Mouse (Mus musculus) heart, embryonic 14.5 days (tissue): ENCODE data around the gene Ralgds. TPM values are rescaled to one million over a fixed set of nuclear protein-coding genes. Genes with fewer than 3 reads are reported as not detected.

ENCODE experiments used
- ATAC-seq: fragments of 200-750 bp; cut with Nextera tagmentation; 2 replicates; pipeline ENCODE4 v1.8.0; 2017; ENCODE audit warnings: low read depth, moderate TSS enrichment; ENCODE audit not compliant: insufficient number of reproducible peaks, insufficient read depth, low FRiP score
- H3K27ac ChIP-seq, 2 experiments: fragments of 200-500 bp in 1 of 2; fragments of 300-500 bp in 1 of 2; sonication (generic) in 1 of 2; replicated peaks in 1 of 2; 2 replicates each; pipeline ENCODE4 v1.5.1; 2012 to 2014; ENCODE audit warnings: low read depth in 2 of 2, low read length in 2 of 2, control low read depth in 1 of 2, mild to moderate bottlenecking in 1 of 2, mixed read lengths in 1 of 2; ENCODE audit not compliant: control insufficient read depth in 1 of 2, insufficient read depth in 1 of 2
- H3K27me3 ChIP-seq: fragments of 300-500 bp; sonication (generic); 2 replicates; pipeline ENCODE4 v1.6.1; 2014; ENCODE audit warnings: mild to moderate bottlenecking, low read length, control low read depth; ENCODE audit not compliant: control insufficient read depth, insufficient read depth
- H3K36me3 ChIP-seq: fragments of 300-500 bp; sonication (generic); 2 replicates; pipeline ENCODE4 v1.6.1; 2014; ENCODE audit warnings: mild to moderate bottlenecking, control low read depth, low read length, mixed read lengths; ENCODE audit not compliant: control insufficient read depth, insufficient read depth
- H3K4me1 ChIP-seq, 2 experiments: fragments of 200-500 bp in 1 of 2; fragments of 300-500 bp in 1 of 2; sonication (generic) in 1 of 2; 2 replicates each; pipeline ENCODE4 v1.6.1; 2012 to 2014; ENCODE audit warnings: low read length in 2 of 2, control low read depth in 1 of 2, mixed read lengths in 1 of 2; ENCODE audit not compliant: control insufficient read depth in 2 of 2, insufficient read depth in 2 of 2
- H3K4me2 ChIP-seq: fragments of 300-500 bp; sonication (generic); 2 replicates; pipeline ENCODE4 v1.6.1; 2014; ENCODE audit warnings: mild to moderate bottlenecking, low read length
- H3K4me3 ChIP-seq, 2 experiments: fragments of 200-500 bp in 1 of 2; fragments of 300-500 bp in 1 of 2; sonication (generic) in 1 of 2; 2 replicates each; pipeline ENCODE4 v1.5.1; 2012 to 2014; ENCODE audit warnings: low read length in 2 of 2, mild to moderate bottlenecking in 2 of 2, control low read depth in 1 of 2, low read depth in 1 of 2, moderate library complexity in 1 of 2; ENCODE audit not compliant: control insufficient read depth in 1 of 2, insufficient read depth in 1 of 2
- H3K9ac ChIP-seq: fragments of 300-500 bp; sonication (generic); 2 replicates; pipeline ENCODE4 v1.6.1; 2014; ENCODE audit warnings: mild to moderate bottlenecking, low read length
- H3K9me3 ChIP-seq: fragments of 300-500 bp; sonication (generic); 2 replicates; pipeline ENCODE4 v1.6.1; 2016; ENCODE audit warnings: low read length, control low read depth; ENCODE audit not compliant: control insufficient read depth
- WGBS: fragments of 180-500 bp; shearing (Covaris S2); extraction: QIAGEN DNeasy Blood & Tissue Kit; methylation state at CpG from one replicate; pipeline ENCODE4 v1.1.7; 2014; 5-methylcytosine and 5-hydroxymethylcytosine counted together
- polyA plus RNA-seq: library from polyadenylated mRNA; unstranded; fragments of >200 nt; fragmentation: Nextera tagmentation; extraction: Ambion mirVana; gene quantifications from 2 replicates; pipeline ENCODE4 v1.2.1, GENCODE M21; 2014

Gene Ralgds
- polyA plus RNA-seq, 1 experiment from 2014 or later, result 21.1 TPM

GRCm38 (mm10) chr2:28522166-28522565, 9.2 kb downstream of the Ralgds start:
- Histone ChIP-seq H3K27ac (no peak overlapping the region), H3K36me3 (no peaks in the 10 kb centered on the region), H3K9me3 (no peaks in the 10 kb centered on the region), H3K4me2 (no peak overlapping the region), H3K9ac (no peak overlapping the region), H3K4me1 (peaks cover 29 to 32% of the 10 kb centered on the region in 2 experiments), H3K27me3 (no peaks in the 10 kb centered on the region), H3K4me3 (no peak overlapping the region)
- WGBS, result 78% methylated on average over 4 of the region's 4 CpGs
- no peak for ATAC-seq

DNA sequence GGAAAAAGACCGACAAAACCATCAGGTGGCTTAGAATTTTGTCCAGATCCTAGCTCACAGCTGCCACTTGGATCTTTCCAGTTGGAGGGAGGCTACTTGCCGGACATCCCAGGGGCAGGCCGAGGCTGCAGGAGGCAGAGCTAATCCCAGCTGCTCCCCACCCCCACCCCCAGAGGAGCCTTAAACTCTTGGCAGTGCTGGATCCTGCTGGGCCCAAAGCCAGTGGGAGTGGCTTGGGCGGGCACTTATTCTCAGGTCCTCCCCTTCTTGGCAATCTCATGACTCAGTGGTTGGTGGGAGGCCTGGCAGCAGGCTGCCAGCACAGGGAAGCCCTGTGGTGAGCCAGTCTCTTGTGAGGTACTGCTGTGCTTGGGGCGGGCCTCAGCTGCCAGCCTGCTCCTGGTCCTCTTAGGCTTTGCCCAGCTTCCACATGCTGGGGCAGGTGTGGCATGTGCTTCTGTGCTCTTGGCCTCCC, 10.8 kb downstream of the Ralgds start:
- Histone ChIP-seq H3K4me3 (no peak overlapping the region), H3K4me1 (peaks cover 25 to 27% of the 10 kb centered on the region in 2 experiments), H3K27ac (peak overlapping the region in 1 of 2 experiments; percentile 49; a peak in 2 of 4 replicates), H3K9ac (no peak overlapping the region), H3K27me3 (no peaks in the 10 kb centered on the region), H3K9me3 (no peaks in the 10 kb centered on the region), H3K4me2 (no peak overlapping the region), H3K36me3 (no peaks in the 10 kb centered on the region)
- ATAC-seq, result peak; percentile 82
- WGBS, result 12% methylated on average over 5 of the region's 5 CpGs

DNA sequence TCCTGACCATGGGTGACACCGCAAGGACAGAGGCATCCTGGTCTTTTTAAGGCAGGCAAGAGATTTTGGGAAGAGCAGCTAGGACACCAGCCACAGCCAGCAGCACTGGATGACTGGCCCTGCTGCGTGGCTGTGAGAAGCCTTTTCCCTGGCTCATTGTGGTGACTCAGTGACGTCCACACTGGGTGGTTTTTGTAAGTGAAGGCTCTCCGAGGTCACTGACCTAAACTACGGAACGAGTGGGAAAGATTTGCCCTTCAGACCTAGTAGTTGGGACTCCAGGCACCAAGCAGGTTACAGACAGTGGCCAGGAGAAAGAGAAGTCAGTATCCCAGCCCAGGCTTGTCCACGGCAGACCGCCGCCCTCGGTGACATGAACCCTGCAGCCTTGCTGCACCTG, 11.5 kb downstream of the Ralgds start:
- H3K9ac ChIP-seq, result no peak overlapping the region

GRCm38 (mm10) chr2:28525219-28525942, 12.5 kb downstream of the Ralgds start:
- Histone ChIP-seq H3K9me3 (no peaks in the 10 kb centered on the region), H3K27me3 (no peaks in the 10 kb centered on the region), H3K4me3 (no peak overlapping the region), H3K36me3 (no peaks in the 10 kb centered on the region), H3K27ac (peak overlapping the region; percentile 35 to 77), H3K9ac (peak overlapping the region; percentile 52), H3K4me1 (peaks cover 29 to 36% of the 10 kb centered on the region in 2 experiments), H3K4me2 (peak overlapping the region; percentile 34; the same call in 1 of the 2 replicates)
- WGBS, result 26% methylated on average over 11 of the region's 11 CpGs
- peak; percentile 45 for ATAC-seq

More for the DNA sequence above, 11.5 kb downstream of the Ralgds start:
- H3K27me3 ChIP-seq, result no peaks in the 10 kb centered on the region
- no peaks in the 10 kb centered on the region for H3K36me3 ChIP-seq
- peak overlapping the region in 1 of 2 experiments; percentile 49; a peak in 1 of 4 replicates for H3K27ac ChIP-seq
- no peak overlapping the region for H3K4me3 ChIP-seq
- no peak overlapping the region for H3K4me2 ChIP-seq
- H3K4me1 ChIP-seq, result peaks cover 25 to 27% of the 10 kb centered on the region in 2 experiments
- no peaks in the 10 kb centered on the region for H3K9me3 ChIP-seq
- ATAC-seq, result no peak
- WGBS, result 86% methylated on average over 10 of the region's 10 CpGs

- ATAC-seq, result no peak
- WGBS, result 41% methylated on average over 12 of the region's 12 CpGs
- no peaks in the 10 kb centered on the region for H3K27me3 ChIP-seq
- H3K4me3 ChIP-seq, result no peak overlapping the region
- H3K9me3 ChIP-seq, result no peaks in the 10 kb centered on the region
- no peaks in the 10 kb centered on the region for H3K36me3 ChIP-seq
- peaks cover 32 to 40% of the 10 kb centered on the region in 2 experiments for H3K4me1 ChIP-seq
- peak overlapping the region; percentile 52 to 77 for H3K27ac ChIP-seq
- H3K4me2 ChIP-seq, result 0 out of 2 replicates have a peak overlapping the region, but pooled peaks have one; percentile 34
- H3K9ac ChIP-seq, result peak overlapping the region; percentile 52
These were observed 13.3 kb downstream of the Ralgds start for GRCm38 (mm10) chr2:28525943-28526876.

DNA sequence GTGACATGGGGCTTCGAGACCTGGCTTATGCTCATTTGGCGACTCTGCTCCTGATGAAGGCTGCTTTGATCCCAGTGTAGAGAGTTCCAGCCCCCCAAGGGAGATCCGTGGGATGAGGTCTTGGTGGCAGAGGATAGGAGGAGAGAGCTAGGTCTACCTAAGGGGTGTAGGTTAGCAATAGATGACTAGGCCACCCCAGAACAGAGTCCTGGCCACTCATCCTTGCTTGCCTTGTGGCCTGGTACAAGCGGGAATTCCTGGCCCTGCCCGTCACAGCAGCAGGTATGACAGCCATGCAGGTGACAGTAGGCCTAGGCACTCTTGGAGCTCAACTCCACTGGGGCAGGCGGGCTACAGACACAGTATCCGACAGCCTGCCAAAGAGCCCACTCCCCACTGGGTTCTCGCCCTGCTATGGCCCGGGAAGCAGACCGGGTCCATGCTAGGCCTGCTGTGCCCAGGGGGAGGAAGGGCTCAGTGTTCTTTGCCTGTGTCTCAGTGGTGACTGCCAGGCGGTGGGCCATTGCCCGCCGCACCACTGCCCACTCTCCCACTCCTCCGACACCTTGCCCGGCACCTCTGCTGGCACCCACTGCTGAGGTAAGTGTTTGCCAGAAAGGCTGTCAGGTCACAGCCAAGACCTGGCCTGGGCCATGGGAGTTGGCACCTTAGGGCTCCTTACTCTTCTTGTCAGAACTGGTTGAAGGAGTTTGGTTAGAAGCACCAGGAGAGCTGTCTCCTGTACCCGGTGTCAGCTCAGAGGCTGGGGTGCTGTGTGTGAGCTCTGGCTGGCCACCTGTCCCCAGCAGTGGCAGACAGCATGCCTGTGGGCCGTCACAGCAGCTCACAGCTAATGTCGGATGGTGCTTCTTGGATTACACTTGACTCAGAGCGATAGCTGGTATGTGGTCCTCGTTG, 14.8 kb downstream of the Ralgds start:
- Histone ChIP-seq H3K4me1 (peaks cover 32 to 52% of the 10 kb centered on the region in 2 experiments), H3K4me2 (no peak overlapping the region), H3K4me3 (no peak overlapping the region), H3K9ac (no peak overlapping the region), H3K9me3 (no peaks in the 10 kb centered on the region), H3K27me3 (no peaks in the 10 kb centered on the region), H3K27ac (no peak overlapping the region), H3K36me3 (no peaks in the 10 kb centered on the region)
- ATAC-seq, result no peak
- 85% methylated on average over 20 of the region's 20 CpGs for WGBS

DNA sequence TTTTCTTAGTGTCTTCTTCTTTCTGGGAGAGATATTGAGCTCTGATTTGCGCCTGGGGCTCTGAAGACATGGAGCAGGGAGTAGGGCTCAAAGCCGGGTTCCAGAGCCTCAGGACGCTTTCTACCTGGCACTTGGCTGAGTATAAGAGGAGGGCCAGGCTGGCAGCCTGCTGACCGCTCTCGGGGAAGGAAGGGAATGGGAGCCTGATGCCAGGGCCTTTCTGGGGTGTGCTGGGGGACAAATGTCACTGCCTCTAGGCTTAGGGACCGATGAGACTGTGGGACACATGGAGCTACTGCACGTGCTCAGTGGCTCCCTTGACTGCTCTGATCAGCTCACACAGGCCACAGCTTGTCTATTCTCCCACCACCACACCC, 15.4 kb downstream of the Ralgds start:
- no peak overlapping the region for H3K4me3 ChIP-seq
- H3K4me2 ChIP-seq, result no peak overlapping the region
- H3K36me3 ChIP-seq, result no peaks in the 10 kb centered on the region
- no peak for ATAC-seq
- H3K27me3 ChIP-seq, result no peaks in the 10 kb centered on the region
- H3K9me3 ChIP-seq, result no peaks in the 10 kb centered on the region
- H3K9ac ChIP-seq, result no peak overlapping the region
- H3K27ac ChIP-seq, result no peak overlapping the region
- H3K4me1 ChIP-seq, result peaks cover 34 to 55% of the 10 kb centered on the region in 2 experiments
- 88% methylated on average over 7 of the region's 7 CpGs for WGBS
